Mouse (Mus musculus): ENCODE measurements around the gene Nprl3. TPM values are rescaled to one million over a fixed set of nuclear protein-coding genes. Genes with fewer than 3 reads are reported as not detected.

Gene Nprl3
- polyA plus RNA-seq, 2 experiments, result 29.4 to 88.8 TPM

DNA sequence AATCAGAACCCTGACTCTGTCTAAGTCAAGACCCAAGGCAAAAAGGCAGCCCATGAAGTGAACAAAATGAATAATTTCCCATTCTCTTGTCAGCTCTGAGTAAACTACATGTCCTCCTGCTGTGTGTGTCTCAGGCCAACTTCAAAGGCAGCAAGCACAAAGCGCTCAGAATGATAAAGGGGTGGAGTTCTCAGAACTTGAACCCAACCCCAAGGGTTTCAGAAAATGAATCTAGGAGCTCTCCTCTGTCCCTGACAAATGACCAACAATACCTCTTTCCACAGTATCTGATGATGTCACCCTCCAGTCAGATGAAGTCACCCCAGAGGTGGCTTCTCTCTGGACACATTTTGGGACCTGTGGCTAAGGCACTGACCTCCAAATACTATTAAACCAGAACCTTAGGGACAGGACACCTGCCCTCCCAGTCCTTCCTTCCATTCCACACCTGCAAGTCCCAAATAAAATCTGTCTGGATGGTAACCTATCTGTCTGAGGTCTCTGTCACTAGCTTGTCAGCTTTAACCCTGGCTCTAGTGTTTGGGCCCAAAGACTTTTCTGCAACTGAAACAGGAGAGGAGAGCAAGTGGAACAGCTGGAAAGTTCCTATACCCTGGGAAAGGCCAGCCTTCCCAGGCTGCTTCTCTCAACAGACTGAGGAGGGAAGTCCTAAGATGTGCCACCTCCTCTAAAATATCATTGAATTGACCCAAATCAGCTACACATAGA lies 14.1 kb upstream of the Nprl3 start:
- 71% methylated on average over 1 of the region's 1 CpGs for WGBS
- H3K9ac ChIP-seq (ENCODE audit: low read depth, low read length, severe bottlenecking), result no peak overlapping the region
- DNase-seq (ENCODE audit: low spot score), result no peak

DNA sequence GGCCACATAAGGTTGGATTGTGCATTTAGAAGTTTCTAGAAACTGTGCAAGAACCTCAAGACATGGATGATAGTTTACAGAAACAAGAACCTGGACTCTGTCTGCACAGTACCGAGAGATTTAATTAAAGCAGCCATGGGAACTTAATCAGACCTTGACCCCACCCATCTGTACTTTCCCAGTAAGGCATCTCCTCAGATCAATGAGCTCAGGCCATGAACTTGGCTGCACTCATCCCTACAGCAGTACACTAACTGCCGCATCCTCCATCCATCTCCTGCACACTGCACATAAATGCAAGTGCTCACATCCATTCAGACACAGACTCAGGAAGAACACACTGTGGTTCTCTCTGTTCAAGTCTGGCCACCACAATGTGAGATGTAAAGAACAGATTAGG lies 13.1 kb upstream of the Nprl3 start:
- Histone ChIP-seq H3K36me3 (ENCODE audit: control insufficient read depth, insufficient read depth, low read length) (no peaks in the 10 kb centered on the region), H3K9ac (ENCODE audit: low read depth, low read length, severe bottlenecking) (no peak overlapping the region), H3K9me3 (ENCODE audit: control insufficient read depth, low read length) (no peaks in the 10 kb centered on the region), H3K4me3 (replicated peaks; ENCODE audit: low read length) (no peak overlapping the region), H3K4me2 (replicated peaks; ENCODE audit: low read depth, low read length, severe bottlenecking) (no peak overlapping the region), H3K27ac (replicated peaks; ENCODE audit: low read depth, low read length) (no peak overlapping the region), H3K4me1 (ENCODE audit: control insufficient read depth, insufficient read depth, low read length) (no peaks in the 10 kb centered on the region), H3K27me3 (ENCODE audit: control insufficient read depth, insufficient read depth, low read length) (no peaks in the 10 kb centered on the region; the same call in 1 of the 2 replicates)
- DNase-seq (ENCODE audit: low spot score) (no peak), ATAC-seq (ENCODE audit: low FRiP score, low read depth) (no peak)
- WGBS, result 72% methylated on average over 2 of the region's 2 CpGs
- no peak for TF ChIP-seq POLR2A (IDR thresholded peaks at IDR 0.05; ENCODE audit: borderline replicate concordance, extremely low read depth, insufficient read depth, insufficient read length)

More for the DNA sequence above, 14.1 kb upstream of the Nprl3 start:
- Histone ChIP-seq H3K36me3 (ENCODE audit: control insufficient read depth, insufficient read depth, low read length) (no peaks in the 10 kb centered on the region), H3K4me1 (ENCODE audit: control insufficient read depth, insufficient read depth, low read length) (no peaks in the 10 kb centered on the region), H3K4me3 (replicated peaks; ENCODE audit: low read length) (no peak overlapping the region), H3K4me2 (replicated peaks; ENCODE audit: low read depth, low read length, severe bottlenecking) (no peak overlapping the region), H3K9me3 (ENCODE audit: control insufficient read depth, low read length) (no peaks in the 10 kb centered on the region), H3K27me3 (ENCODE audit: control insufficient read depth, insufficient read depth, low read length) (no peaks in the 10 kb centered on the region; the same call in 1 of the 2 replicates), H3K27ac (replicated peaks; ENCODE audit: low read depth, low read length) (no peak overlapping the region)
- no peak for TF ChIP-seq POLR2A (IDR thresholded peaks at IDR 0.05; ENCODE audit: borderline replicate concordance, extremely low read depth, insufficient read depth, insufficient read length)
- no peak for ATAC-seq (ENCODE audit: low FRiP score, low read depth)

DNA sequence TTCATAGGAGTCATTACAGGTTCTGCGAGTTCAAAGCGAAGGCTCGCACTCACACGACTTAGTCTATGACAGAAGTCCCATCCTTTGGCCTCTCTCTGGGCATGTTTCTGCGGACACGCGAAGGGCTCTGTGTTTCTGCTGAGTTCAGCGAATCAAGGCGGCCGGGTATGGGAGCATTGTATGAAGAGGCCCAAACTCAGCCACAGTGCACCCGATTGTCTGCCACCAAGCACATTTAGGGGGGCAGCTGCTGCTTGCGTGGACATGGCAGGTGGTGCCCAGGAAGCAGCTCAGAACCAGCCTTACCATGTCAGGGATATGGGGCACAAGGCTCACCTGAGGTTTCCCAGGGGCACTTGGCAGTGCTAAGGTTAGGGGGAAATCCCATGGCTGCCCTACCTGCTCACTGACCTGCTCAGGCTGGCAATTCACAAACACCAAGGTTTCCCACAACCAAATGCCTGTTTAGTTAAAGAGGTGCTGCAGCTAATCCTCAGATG lies 11.0 kb upstream of the Nprl3 start:
- no peaks in the 10 kb centered on the region for H3K4me1 ChIP-seq (ENCODE audit: control insufficient read depth, insufficient read depth, low read length)
- no peak for DNase-seq (ENCODE audit: low spot score)
- H3K9ac ChIP-seq (ENCODE audit: low read depth, low read length, severe bottlenecking), result no peak overlapping the region
- H3K9me3 ChIP-seq (ENCODE audit: control insufficient read depth, low read length), result no peaks in the 10 kb centered on the region
- no peak overlapping the region for H3K27ac ChIP-seq (replicated peaks; ENCODE audit: low read depth, low read length)
- WGBS, result 77% methylated on average over 12 of the region's 12 CpGs
- no peaks in the 10 kb centered on the region; the same call in 1 of the 2 replicates for H3K27me3 ChIP-seq (ENCODE audit: control insufficient read depth, insufficient read depth, low read length)
- H3K36me3 ChIP-seq (ENCODE audit: control insufficient read depth, insufficient read depth, low read length), result no peaks in the 10 kb centered on the region
- no peak for TF ChIP-seq POLR2A (IDR thresholded peaks at IDR 0.05; ENCODE audit: borderline replicate concordance, extremely low read depth, insufficient read depth, insufficient read length)
- no peak overlapping the region for H3K4me3 ChIP-seq (replicated peaks; ENCODE audit: low read length)
- ATAC-seq (ENCODE audit: low FRiP score, low read depth), result no peak
- no peak overlapping the region for H3K4me2 ChIP-seq (replicated peaks; ENCODE audit: low read depth, low read length, severe bottlenecking)

DNA sequence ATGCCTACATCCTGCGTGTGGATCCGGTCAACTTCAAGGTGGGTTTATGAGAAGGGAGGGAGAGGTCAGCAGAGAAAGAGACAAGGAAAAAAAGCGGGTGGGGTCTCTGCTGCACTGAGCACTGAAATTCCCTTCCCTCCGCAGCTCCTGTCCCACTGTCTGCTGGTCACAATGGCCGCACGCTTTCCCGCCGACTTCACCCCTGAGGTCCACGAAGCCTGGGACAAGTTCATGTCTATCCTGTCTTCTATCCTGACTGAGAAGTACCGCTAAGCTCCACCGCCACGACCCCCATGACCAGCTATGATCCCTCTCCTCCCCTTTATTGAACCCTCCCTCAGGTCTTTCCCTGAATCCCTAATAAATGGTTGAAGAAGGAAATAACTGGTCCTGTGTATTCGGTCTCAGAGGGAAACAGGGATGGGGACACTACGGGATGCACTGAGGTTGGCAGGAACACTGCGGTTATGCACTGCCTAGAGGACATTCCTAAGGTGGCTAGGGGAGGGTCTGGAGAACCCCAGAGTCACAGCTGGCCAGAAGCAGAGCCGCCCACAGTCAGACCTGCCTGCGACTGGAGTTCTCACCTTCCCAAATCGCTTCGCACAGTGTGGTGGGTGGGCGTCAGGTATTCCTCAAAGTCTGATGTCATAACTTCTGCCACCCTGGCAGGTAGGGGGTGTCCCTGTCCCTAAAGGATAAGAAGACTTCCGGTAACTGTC lies 10.4 kb upstream of the Nprl3 start:
- no peak overlapping the region for H3K4me3 ChIP-seq (replicated peaks; ENCODE audit: low read length)
- WGBS, result 64% methylated on average over 21 of the region's 21 CpGs
- H3K36me3 ChIP-seq (ENCODE audit: control insufficient read depth, insufficient read depth, low read length), result no peaks in the 10 kb centered on the region
- H3K4me1 ChIP-seq (ENCODE audit: control insufficient read depth, insufficient read depth, low read length), result no peaks in the 10 kb centered on the region
- DNase-seq (ENCODE audit: low spot score) (no peak), ATAC-seq (ENCODE audit: low FRiP score, low read depth) (no peak)
- no peak overlapping the region for H3K27ac ChIP-seq (replicated peaks; ENCODE audit: low read depth, low read length)
- no peak for TF ChIP-seq POLR2A (IDR thresholded peaks at IDR 0.05; ENCODE audit: borderline replicate concordance, extremely low read depth, insufficient read depth, insufficient read length)
- no peaks in the 10 kb centered on the region for H3K9me3 ChIP-seq (ENCODE audit: control insufficient read depth, low read length)
- H3K9ac ChIP-seq (ENCODE audit: low read depth, low read length, severe bottlenecking), result no peak overlapping the region
- no peaks in the 10 kb centered on the region; the same call in 1 of the 2 replicates for H3K27me3 ChIP-seq (ENCODE audit: control insufficient read depth, insufficient read depth, low read length)
- H3K4me2 ChIP-seq (replicated peaks; ENCODE audit: low read depth, low read length, severe bottlenecking), result no peak overlapping the region

DNA sequence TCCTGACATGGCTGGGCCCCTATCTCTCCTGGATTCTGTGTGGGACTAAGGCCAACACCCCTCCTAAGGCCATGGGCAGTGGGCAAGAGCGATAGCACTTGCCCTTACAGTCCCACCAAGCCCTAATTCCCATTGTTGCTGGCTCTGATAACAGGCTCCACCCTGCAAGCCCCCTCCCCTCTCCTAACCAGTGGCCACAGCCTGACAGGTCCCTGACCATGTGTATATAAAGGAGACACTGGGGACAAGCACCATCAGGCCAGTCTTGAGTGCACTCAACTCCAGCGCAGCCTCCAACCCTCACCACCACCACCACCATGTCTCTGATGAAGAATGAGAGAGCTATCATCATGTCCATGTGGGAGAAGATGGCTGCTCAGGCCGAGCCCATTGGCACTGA lies 8.8 kb upstream of the Nprl3 start, which contains the start of gene Hba-x:
Gene Hba-x, plus strand, starts transcription at position 54 of the 400 bp plus-strand sequence.
- no peak within 1 kb of the TSS for H3K4me2 ChIP-seq (replicated peaks; ENCODE audit: low read depth, low read length, severe bottlenecking)
- H3K9ac ChIP-seq (ENCODE audit: low read depth, low read length, severe bottlenecking), result no peak within 1 kb of the TSS
- H3K4me1 ChIP-seq (ENCODE audit: control insufficient read depth, insufficient read depth, low read length), result no peaks in the 10 kb centered on the region
- no peak within 1 kb of the TSS for H3K4me3 ChIP-seq (replicated peaks; ENCODE audit: low read length)
- ATAC-seq (ENCODE audit: low FRiP score, low read depth) (no peak), DNase-seq (ENCODE audit: low spot score) (no peak)
- H3K27me3 ChIP-seq (ENCODE audit: control insufficient read depth, insufficient read depth, low read length), result no peaks in the 10 kb centered on the region; the same call in 1 of the 2 replicates
- TF ChIP-seq POLR2A (IDR thresholded peaks at IDR 0.05; ENCODE audit: borderline replicate concordance, extremely low read depth, insufficient read depth, insufficient read length), result no peak
- 70% methylated on average over 3 of the region's 3 CpGs for WGBS
- H3K36me3 ChIP-seq (ENCODE audit: control insufficient read depth, insufficient read depth, low read length), result no peaks in the 10 kb centered on the region
- no peak within 1 kb of the TSS for H3K27ac ChIP-seq (replicated peaks; ENCODE audit: low read depth, low read length)
- no peaks in the 10 kb centered on the region for H3K9me3 ChIP-seq (ENCODE audit: control insufficient read depth, low read length)
